Mouse (Mus musculus) liver, adult 10 weeks (tissue): ENCODE results near the gene Tia1. TPM values are rescaled to one million over a fixed set of nuclear protein-coding genes. Genes with fewer than 3 reads are reported as not detected.

Source experiments
- polyA plus RNA-seq: library from polyadenylated mRNA; stranded (reverse); fragments of 350-450 nt; fragmentation: Illumina TruSeq; extraction: RNeasy Lipid Tissue Mini Kit (QIAGEN cat#74804); gene quantifications from one replicate; pipeline ENCODE4 v1.2.3, GENCODE M21; 2014; ENCODE audit warnings: low read depth, low replicate concordance

Gene Tia1
- 13.7 TPM for polyA plus RNA-seq

DNA sequence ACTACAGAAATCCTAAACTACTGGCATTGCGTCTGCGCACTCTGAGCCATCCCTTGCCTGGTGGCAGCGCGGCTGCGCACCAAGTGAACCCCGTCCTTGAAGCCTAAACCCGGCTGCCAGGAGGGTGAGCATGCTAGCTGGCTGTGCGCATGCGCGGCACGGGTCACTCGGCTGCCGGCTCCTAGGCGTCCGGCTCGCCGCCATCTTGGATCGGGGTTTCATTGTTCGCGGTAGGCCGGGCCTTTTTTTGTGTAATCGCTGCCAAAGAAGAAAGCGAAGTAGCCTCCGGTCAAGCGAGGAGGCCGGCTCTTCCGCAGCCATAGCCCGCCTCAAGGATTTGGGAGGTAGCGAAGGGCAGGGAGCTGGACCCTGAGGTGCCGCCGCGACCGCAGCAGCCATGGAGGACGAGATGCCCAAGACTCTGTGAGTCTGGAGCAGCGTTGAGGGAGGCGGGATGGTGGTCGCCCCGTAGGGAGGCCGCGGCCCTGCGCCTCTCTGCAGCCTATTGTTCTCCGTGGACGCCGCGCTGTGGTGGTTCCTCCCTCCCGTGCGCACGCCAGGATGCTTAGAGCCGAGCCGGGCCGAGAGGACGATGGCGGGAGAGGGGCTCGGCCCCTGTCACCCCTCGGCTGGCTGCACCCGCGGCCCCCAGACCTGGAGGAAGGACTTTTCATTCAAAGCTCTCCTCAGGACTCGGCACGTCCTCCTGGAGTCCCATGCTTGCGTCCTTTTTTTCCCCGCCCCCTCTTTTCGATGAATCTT lies at the start of gene Tia1:
Tia1 (plus strand) TSS at position 120 of the 762 bp plus-strand sequence.

DNA sequence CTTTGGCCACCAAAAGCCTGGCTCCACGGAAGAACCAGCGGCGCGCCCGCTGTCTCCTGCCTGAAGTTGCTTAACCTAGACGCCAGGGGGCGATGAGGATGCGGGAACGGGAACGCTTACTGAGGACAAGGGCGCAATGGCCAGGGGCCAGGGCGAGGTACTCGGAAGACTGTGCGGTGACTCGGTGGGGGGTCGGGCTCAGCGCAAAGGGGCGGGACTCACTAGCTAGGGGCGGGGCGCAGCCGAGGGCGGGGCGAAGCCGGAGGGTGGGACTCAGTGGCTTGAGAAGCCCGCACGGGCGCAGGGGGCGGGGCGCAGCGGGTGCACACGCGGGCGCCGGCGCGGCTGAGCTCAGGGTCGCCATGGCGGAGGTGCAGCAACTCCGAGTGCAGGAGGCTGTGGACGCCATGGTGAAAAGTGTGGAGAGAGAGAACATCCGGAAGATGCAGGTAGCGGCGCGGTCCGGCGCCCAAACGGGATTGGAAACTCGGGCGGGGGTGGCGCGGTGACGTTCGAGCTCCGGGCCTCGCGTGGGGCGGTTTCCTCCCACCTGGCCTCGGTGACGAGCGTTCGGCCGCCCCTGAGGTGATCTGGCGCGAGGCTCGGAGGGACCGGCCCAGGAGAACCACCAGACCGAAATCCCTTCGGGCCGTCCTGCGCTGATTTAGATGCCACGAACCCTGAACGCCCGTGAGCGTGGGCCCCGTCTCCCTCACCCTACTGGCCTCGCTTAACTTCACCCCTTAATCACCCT lies 38.5 kb upstream of the Tia1 start, which contains the start of gene Fam136a:
Fam136a (plus strand) TSS at position 276 of the 754 bp plus-strand sequence.

DNA sequence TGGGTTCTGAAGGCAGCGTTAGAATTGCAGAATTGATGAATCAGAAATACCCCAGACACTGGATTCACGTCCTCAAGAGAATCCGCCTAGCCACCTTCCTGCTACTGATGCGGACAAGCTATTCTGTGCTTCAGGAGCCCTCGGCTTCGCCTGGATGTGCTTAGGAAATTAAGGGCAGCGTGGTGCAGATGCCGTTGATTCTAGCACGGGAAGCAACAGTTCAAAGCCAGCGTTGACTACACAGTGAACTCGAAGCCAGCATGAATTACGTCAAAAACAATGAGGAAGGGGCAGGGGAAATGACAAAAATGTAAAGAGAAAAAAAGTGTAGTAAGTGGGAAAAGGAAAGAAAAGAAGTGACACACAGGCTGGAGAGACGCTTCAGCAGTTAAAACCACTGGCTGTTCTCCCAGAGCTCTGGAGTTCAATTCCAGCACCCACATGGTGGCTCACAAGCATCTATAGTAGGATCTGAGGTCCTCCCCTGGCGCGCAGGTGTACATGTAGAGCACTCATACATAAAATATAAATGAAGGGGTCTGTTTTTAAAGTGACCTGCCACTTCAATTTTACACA lies 33.2 kb upstream of the Tia1 start, which contains the start of gene Snrpg:
Snrpg (plus strand) TSS at position 541 of the 576 bp plus-strand sequence.

DNA sequence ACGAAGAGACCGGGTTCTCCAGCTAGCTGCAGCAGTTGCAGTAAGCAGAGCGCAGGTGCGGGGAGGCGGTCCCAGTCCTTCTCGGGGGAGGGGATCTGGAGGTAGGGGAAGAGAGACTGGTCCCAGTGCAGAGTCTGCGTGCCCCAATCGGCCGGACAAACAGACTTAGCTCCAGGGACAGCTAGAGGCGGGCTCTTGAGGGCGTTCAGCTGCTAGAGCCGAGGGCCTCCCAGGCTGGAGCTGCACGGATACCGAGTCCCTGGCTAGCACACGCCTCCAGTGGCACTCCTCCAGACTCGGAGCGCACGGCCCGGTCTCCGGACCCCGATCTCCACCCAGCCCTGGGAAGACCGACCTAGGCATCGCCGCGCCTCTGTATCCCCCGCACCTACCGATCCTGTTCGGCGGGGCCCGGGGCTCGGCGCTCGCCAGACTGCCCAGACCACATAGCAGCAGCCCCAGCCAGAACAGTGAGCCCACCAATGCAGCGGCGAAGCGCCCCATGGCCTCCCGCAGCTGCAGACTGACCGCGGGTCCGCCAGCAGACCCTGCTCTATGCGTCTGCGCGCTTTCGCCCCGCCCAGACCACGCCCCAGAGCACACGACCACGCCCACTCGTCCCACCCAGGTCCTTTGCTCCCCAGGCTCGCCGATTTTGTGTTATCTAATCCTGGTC lies 7.3 kb upstream of the Tia1 start, which contains the start of gene Pcyox1:
Pcyox1 (minus strand) TSS at position 574 of the 676 bp plus-strand sequence.

DNA sequence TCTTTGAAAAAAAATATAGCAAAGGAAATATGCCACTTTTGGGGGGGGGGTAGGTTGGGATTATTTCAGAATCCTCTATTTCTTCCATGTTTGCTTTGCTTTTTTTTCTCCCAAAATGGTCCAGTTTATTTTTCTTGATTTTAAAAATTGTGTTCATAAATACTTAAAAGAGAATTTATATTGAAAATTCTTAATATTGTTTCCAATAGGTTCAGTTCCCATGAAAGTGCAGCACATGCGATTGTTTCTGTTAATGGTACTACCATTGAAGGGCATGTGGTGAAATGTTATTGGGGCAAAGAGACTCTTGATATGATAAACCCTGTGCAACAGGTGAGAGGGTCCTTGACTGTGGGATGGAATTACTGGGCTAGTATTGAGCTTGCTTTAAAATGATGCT lies 22.3 kb downstream of the Tia1 start, which contains the start of gene Gm44790:
Gm44790 (plus strand) TSS at position 301 of the 400 bp plus-strand sequence.

DNA sequence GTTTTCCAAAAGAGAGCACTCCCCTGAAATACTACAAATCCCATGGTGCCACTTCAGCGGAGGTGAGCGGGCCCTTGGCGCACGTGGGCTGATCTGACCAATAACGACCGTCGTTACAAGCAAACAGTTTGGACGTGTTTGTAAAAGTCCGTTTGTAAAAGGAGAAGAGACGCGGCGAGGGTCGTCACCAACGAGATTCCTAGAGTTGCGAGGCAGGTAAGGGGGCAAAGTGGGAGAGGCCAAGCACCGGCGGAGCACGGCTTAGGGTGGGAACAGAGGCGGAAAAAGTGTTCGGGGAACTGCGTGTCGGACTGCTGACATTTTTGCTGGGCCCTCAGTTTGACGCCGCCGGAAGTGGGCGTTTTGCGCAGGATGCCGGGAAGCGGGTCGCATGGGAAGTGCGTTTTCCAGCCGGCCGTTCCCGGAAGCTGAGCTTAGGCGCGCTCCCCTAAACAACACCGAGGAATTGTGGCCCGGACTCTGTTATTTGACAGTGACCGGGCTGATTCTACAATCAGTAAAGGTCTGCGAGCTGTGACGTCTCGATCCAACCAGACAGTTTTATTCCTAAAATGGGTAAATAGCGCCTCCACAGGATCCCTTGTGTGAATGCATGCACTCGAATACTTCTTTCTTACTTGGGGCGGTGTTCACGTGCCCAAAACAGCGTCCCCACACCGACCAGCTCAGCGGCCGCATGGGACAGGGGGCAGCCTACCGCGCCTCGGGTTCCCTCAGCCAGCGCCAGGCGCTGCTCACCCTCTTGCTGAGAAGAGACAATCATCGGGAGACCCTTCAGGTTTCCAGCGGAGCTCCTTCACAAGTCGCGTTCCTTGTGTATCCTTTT lies 34.5 kb downstream of the Tia1 start, which contains the start of gene C87436:
C87436 (plus strand) TSS at position 103 of the 847 bp plus-strand sequence.

Other genes starting within 250 kb of the Tia1 start
- gene Tgfa, start 209.0 kb upstream of the Tia1 start, polyA plus RNA-seq: 7.5 TPM
- 122 TPM for gene Fam136a, start 38.6 kb upstream of the Tia1 start, polyA plus RNA-seq
- 15.7 TPM for gene Snrpg, start 32.9 kb upstream of the Tia1 start, polyA plus RNA-seq
- gene Pcyox1, start 7.1 kb upstream of the Tia1 start, polyA plus RNA-seq: 103 TPM
- not detected for gene Gm44790, start 22.4 kb downstream of the Tia1 start, polyA plus RNA-seq
- gene C87436, start 34.2 kb downstream of the Tia1 start, polyA plus RNA-seq: 9.0 TPM
- 68.5 TPM for gene Pcbp1, start 122.1 kb downstream of the Tia1 start, polyA plus RNA-seq
- gene Asprv1, start 223.9 kb downstream of the Tia1 start, polyA plus RNA-seq: not detected